Mouse (Mus musculus): ENCODE results near the gene Glipr1l1.

DNA sequence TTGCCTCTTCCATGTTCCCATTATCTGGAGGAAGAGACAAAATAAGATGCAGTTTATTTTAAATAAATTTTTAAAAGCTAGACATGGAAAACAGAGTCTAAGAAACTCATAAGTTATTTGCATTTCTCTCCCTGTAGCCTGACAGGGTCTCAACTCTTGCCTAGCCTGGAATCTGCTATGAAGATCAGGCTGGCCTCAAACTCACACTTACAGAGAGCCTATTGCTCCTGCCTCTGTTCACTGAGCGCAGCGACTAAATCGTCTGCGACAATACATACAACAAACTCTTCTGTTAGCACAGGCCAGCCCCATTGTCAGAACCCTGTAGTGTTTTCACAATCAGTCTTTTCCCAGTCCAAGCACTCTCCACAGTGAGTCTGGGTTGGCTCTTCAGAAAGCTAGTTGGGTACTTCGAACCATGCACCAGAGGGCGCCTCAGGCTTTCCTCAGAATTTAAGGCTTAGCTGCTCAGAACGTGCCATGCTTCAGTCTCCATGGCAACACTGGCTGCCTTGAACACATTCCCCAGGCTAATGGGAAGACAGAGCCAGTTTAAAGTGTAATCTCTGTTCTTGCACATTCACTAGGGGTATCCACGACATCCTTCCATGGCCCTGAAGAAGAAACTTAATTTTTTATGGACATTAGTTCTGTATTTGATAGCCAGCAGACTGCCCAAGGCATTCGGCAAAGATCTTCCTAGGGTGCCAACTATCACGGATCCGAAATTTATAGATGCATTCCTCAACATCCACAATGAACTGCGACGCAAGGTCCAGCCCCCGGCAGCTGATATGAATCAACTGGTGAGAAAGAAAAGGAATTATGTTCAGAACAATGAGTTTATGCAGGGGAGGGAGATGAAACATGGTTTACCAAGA lies at the start of gene Glipr1l1:
- TF ChIP-seq CTCF (IDR thresholded peaks at IDR 0.05; ENCODE audit: extremely low read depth, insufficient read length, insufficient replicate concordance, low read depth, low read length) (no peak), POLR2A (IDR thresholded peaks at IDR 0.05; ENCODE audit: low read depth, low read length) (no peak)

Data from small intestine, adult 2 months (tissue).